Mouse (Mus musculus): ENCODE data around the gene Ccr10. TPM values are rescaled to one million over a fixed set of nuclear protein-coding genes. Genes with fewer than 3 reads are reported as not detected.

Gene Ccr10
- polyA plus RNA-seq (2012; rRNA removed): 0.19 and 0.20 TPM in 2 replicates

GRCm38 (mm10) chr11:101174851-101175628 lies at the start of gene Ccr10:
TSS of gene Ccr10 (minus strand) at chr11:101175443.
- peak; percentile 68 for DNase-seq (ENCODE audit: low read depth)
- TF ChIP-seq POLR2A (IDR thresholded peaks at IDR 0.05; ENCODE audit: borderline replicate concordance, extremely low read depth, insufficient read depth, insufficient read length, poor library complexity, severe bottlenecking) (no peak), CTCF (IDR thresholded peaks at IDR 0.05; ENCODE audit: borderline replicate concordance, extremely low read depth, insufficient read depth, insufficient read length) (peak; percentile 53; the same call in 1 of the 2 replicates)

DNA sequence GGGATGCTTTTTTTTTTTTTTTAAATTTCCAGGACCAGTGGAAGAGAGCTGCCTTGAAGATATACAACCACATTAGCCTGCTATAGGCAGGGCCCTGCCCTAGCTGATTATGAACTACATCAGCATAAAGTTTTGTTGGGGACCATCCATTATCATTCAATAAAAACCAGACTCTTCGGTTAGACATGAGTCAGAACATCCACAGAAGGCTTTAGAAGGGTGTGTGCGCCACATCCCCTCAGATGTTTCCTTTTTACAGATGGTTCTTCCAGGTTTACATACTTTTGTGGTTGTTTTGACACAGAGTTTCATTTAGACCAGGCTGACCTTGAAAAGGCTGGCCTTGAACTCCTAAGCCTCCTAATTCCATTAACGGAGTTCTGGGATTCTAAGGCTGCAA lies 49.1 kb upstream of the Ccr10 start:
- no peak for DNase-seq (ENCODE audit: low read depth)
- TF ChIP-seq POLR2A (IDR thresholded peaks at IDR 0.05; ENCODE audit: borderline replicate concordance, extremely low read depth, insufficient read depth, insufficient read length, poor library complexity, severe bottlenecking) (no peak), CTCF (IDR thresholded peaks at IDR 0.05; ENCODE audit: borderline replicate concordance, extremely low read depth, insufficient read depth, insufficient read length) (no peak)

- no peak for TF ChIP-seq POLR2A (IDR thresholded peaks at IDR 0.05; ENCODE audit: borderline replicate concordance, extremely low read depth, insufficient read depth, insufficient read length, poor library complexity, severe bottlenecking)
- TF ChIP-seq CTCF (IDR thresholded peaks at IDR 0.05; ENCODE audit: borderline replicate concordance, extremely low read depth, insufficient read depth, insufficient read length): no peak
- no peak for DNase-seq (ENCODE audit: low read depth)
Observed at GRCm38 (mm10) chr11:101221306-101221986, 46.2 kb upstream of the Ccr10 start.

DNA sequence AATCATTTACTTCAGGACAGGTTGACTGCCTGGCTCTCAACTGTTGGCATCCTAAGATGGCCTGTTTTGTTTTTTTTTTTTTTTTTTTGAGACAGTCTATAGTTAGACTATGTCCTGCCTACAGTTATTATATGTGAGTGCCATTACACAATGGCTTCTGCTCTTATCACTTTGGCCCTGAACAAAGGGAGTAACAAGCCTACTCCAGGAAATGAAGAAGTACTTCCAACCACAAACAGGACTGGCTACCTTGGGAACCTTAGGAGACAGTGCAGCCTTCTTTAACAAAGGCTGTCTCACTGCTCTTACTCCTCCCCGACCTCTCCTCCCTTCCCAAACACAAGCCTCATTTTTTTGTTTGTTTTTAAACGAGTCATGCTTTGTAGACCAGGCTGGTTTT lies 45.6 kb upstream of the Ccr10 start:
- TF ChIP-seq POLR2A (IDR thresholded peaks at IDR 0.05; ENCODE audit: borderline replicate concordance, extremely low read depth, insufficient read depth, insufficient read length, poor library complexity, severe bottlenecking) (no peak), CTCF (IDR thresholded peaks at IDR 0.05; ENCODE audit: borderline replicate concordance, extremely low read depth, insufficient read depth, insufficient read length) (no peak)
- DNase-seq (ENCODE audit: low read depth): no peak

DNA sequence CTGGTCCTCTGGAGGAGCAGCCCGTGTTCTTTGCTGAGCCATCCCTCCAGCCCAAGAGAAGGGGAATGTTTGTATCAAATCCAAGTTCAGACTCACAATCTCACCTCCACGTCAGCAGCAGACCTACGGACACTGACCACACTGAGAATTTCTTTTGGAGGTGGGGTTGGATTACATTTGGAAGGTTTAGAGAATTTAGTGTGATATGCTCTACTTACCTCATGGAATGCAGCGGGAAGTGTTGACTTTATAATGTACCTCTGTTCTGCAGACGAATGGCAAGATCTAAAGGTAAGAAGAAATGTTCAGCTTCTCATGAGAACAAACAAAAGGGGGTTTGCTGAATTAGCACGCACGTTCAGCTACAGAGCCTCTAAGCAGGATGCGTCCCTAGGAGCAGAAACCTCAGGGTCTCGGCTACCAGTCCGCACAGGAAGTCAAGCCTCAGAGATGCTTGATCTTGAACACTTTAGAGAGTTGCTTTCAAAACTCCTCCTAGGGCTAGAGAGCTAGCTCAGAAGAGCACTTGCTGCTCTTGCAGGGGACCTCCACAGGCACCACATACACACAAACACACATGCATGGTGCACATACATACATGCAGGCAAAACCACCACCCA lies 43.3 kb upstream of the Ccr10 start:
- no peak for DNase-seq (ENCODE audit: low read depth)
- TF ChIP-seq POLR2A (IDR thresholded peaks at IDR 0.05; ENCODE audit: borderline replicate concordance, extremely low read depth, insufficient read depth, insufficient read length, poor library complexity, severe bottlenecking): no peak
- TF ChIP-seq CTCF (IDR thresholded peaks at IDR 0.05; ENCODE audit: borderline replicate concordance, extremely low read depth, insufficient read depth, insufficient read length): no peak

DNA sequence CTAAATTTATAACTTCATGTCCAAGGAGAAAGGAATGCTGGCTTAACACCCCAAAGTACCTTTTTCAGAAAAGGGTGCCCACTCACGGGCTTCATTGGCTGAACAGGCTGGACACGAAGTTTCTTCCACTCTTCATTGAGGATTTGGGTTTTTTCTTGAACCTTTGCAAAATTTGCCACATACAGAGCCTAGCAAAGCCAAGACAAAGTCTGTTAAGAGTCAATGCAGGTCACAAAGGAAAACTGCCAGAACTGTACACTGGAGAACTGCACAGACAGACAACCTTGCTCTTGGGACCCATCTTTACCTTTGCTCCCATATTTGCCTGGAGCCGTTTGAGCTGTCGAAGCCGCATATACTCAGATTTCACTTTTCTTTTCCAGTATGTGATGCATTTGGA lies 41.7 kb upstream of the Ccr10 start:
- TF ChIP-seq POLR2A (IDR thresholded peaks at IDR 0.05; ENCODE audit: borderline replicate concordance, extremely low read depth, insufficient read depth, insufficient read length, poor library complexity, severe bottlenecking) (no peak), CTCF (IDR thresholded peaks at IDR 0.05; ENCODE audit: borderline replicate concordance, extremely low read depth, insufficient read depth, insufficient read length) (no peak)
- DNase-seq (ENCODE audit: low read depth): no peak

DNA sequence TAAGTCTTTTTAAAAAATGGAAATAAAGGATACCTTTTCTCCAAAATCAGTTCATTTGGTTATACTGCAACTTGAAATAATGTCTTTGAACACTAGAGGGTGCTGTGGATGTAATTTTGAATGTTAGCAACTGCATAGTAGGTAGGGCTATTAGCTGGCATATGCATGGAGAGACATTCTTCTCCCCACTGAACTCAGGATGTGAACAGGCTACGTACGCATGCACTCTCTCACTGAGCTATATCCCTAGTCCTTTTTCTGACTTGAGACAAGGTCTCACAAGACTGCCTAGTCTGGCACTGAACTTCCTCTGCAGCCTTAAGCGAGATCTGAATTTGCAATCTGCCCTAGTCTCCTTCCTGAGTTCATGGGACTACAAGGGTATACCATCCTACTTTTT lies 36.7 kb upstream of the Ccr10 start:
- 0 out of 2 replicates have a peak, but pooled peaks have one; percentile 30 for TF ChIP-seq CTCF (IDR thresholded peaks at IDR 0.05; ENCODE audit: borderline replicate concordance, extremely low read depth, insufficient read depth, insufficient read length)
- TF ChIP-seq POLR2A (IDR thresholded peaks at IDR 0.05; ENCODE audit: borderline replicate concordance, extremely low read depth, insufficient read depth, insufficient read length, poor library complexity, severe bottlenecking): no peak
- DNase-seq (ENCODE audit: low read depth): peak; percentile 89

DNA sequence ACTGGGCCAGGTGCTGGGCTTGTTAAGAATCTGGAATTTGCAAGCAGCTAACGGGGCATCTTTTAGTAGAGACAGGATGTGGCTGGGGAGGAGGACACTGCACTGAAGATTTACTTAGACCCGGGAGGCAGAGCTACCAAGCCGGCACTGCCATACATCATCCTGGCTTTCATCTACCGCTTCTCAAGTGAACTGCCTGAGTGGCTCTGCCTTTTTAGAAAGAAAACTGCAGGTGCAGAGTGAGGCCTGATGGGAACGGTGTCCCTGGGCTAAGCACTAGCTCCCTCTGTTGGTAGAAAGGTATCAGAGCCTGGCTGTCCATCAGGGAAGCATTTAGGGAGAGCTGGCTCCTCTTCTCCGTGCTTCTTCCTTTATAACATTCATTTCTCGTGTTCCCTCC lies 25.7 kb upstream of the Ccr10 start:
- no peak for TF ChIP-seq POLR2A (IDR thresholded peaks at IDR 0.05; ENCODE audit: borderline replicate concordance, extremely low read depth, insufficient read depth, insufficient read length, poor library complexity, severe bottlenecking)
- TF ChIP-seq CTCF (IDR thresholded peaks at IDR 0.05; ENCODE audit: borderline replicate concordance, extremely low read depth, insufficient read depth, insufficient read length): peak; percentile 81
- peak; percentile 77 for DNase-seq (ENCODE audit: low read depth)

GRCm38 (mm10) chr11:101199555-101199954 lies 24.3 kb upstream of the Ccr10 start:
- TF ChIP-seq POLR2A (IDR thresholded peaks at IDR 0.05; ENCODE audit: borderline replicate concordance, extremely low read depth, insufficient read depth, insufficient read length, poor library complexity, severe bottlenecking): no peak
- no peak for TF ChIP-seq CTCF (IDR thresholded peaks at IDR 0.05; ENCODE audit: borderline replicate concordance, extremely low read depth, insufficient read depth, insufficient read length)
- DNase-seq (ENCODE audit: low read depth): no peak

- DNase-seq (ENCODE audit: low read depth): no peak
- no peak for TF ChIP-seq POLR2A (IDR thresholded peaks at IDR 0.05; ENCODE audit: borderline replicate concordance, extremely low read depth, insufficient read depth, insufficient read length, poor library complexity, severe bottlenecking)
- no peak for TF ChIP-seq CTCF (IDR thresholded peaks at IDR 0.05; ENCODE audit: borderline replicate concordance, extremely low read depth, insufficient read depth, insufficient read length)
Observed at GRCm38 (mm10) chr11:101196175-101196574, 20.9 kb upstream of the Ccr10 start.

GRCm38 (mm10) chr11:101195571-101195970 lies 20.3 kb upstream of the Ccr10 start:
- no peak for DNase-seq (ENCODE audit: low read depth)
- TF ChIP-seq POLR2A (IDR thresholded peaks at IDR 0.05; ENCODE audit: borderline replicate concordance, extremely low read depth, insufficient read depth, insufficient read length, poor library complexity, severe bottlenecking) (no peak), CTCF (IDR thresholded peaks at IDR 0.05; ENCODE audit: borderline replicate concordance, extremely low read depth, insufficient read depth, insufficient read length) (no peak)

Measured in brain, embryonic 14.5 days (tissue).